Mouse (Mus musculus): ENCODE measurements around the gene Usp44.

DNA sequence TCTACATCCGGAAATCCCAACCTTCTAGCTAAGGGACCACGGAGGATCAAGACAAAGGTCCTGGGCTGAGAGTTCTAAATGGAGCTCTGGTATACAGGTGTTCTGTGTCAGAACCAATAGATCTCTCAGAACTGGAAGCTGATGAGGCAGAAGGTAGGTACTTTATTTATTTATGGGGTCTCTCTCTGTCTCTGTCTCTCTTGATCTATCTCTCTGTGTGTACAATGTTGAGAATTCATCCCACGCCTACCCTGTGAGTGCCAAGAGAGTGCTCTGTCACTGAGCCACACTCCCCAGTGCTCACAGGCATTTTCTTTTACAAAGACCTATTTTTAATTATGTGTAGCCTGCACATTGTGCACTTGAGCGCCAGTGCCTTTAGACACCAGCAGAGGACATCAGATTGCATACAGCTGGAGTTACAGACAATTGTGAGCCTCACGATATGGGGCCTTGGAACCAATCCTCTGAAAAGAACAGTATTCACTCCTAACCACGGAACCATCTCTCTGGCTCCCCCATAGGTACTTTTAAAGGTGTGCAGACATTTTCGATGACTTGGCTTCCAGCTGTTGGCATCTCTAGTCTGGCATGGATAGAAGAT lies 65.8 kb downstream of the Usp44 start, which contains the start of gene Metap2:
- TF ChIP-seq CTCF (IDR thresholded peaks at IDR 0.05; ENCODE audit: borderline replicate concordance, insufficient read depth, low read length) (no peak), POLR2A (IDR thresholded peaks at IDR 0.05; ENCODE audit: low read depth, low read length) (no peak)

All from embryonic fibroblast, embryonic 13.5 days (primary cell).